Mouse (Mus musculus): ENCODE measurements around the gene Narfl. TPM values are rescaled to one million over a fixed set of nuclear protein-coding genes. Genes with fewer than 3 reads are reported as not detected.
"Not testable (repeated sequence)": the region's sequence is repeated elsewhere in the genome, so short reads cannot be mapped to it uniquely, and the experiment has no call there.

Gene Narfl
- 30.9 and 31.2 TPM in 2 replicates for polyA plus RNA-seq (2015; fragmentation: Nextera tagmentation; extraction: Ambion mirVana)

DNA sequence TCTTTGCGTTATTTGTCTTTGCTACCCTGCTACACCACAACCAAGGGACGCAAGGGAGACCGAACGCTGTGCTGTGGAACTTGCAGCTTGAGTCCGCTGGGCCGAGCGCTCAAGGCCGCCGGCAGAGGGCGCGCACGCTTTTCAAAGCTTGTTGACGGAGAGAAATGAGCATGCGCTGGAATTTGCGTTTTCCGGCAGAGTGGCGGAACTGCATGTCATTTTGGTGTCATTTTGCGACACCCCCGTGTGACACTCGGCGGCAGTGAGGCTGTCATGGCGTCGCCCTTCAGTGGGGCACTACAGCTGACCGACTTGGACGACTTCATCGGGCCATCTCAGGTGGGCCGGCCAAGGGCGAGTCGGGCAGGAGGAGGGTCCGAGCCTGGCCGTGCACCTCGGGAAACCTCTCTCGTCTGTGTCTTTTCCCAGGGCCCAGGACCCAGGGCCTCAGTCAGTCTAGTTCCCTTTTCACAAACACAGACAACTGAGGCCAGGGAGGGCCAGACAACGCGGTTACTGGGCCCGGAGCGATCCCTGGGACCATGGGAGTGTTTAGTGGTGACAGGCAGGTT is at the start of gene Narfl:
TSS of gene Narfl (plus strand) at position 228 of the 572 bp plus-strand sequence.
- peak within 1 kb of the TSS; percentile 68 for H3K4me3 ChIP-seq
- no peaks in the 10 kb centered on the region for H3K27me3 ChIP-seq
- peaks cover 14% of the 10 kb centered on the region for H3K4me1 ChIP-seq
- H3K9ac ChIP-seq (replicated peaks) = peak within 1 kb of the TSS; percentile 78
- ATAC-seq (replicated peaks) = peak; percentile 88
- no peak within 1 kb of the TSS for H3K27ac ChIP-seq (replicated peaks)
- H3K4me2 ChIP-seq (replicated peaks) = peak within 1 kb of the TSS; percentile 72
- peaks cover 3% of the 10 kb centered on the region; the same call in 1 of the 2 replicates for H3K36me3 ChIP-seq
- H3K9me3 ChIP-seq = no peaks in the 10 kb centered on the region
- under 1% methylated on average over 37 of the region's 37 CpGs for WGBS

DNA sequence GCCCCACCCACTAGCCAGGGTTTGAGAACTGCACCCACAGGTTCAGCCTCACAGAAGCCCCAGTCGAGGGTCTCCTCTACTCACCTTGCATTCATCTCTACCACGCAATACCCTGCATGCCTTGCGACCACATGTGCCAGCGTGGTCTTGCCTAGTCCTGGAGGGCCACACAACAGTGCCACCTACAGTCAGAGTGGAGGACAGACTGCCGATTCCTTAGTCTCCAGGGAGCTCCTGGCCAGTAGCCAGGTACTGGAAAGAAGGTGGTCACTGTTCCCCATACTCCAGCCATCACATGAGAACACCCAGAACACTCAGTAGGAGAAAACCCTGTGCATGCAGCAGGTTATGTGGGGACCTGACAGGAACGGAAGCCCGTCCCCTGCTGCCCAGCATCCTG is 49.7 kb upstream of the Narfl start:
- no peak for ATAC-seq (replicated peaks)
- no peaks in the 10 kb centered on the region for H3K9me3 ChIP-seq
- no peak overlapping the region for H3K9ac ChIP-seq (replicated peaks)
- no peak overlapping the region for H3K4me3 ChIP-seq
- H3K36me3 ChIP-seq = no peaks in the 10 kb centered on the region
- 75% methylated on average over 7 of the region's 7 CpGs for WGBS
- H3K4me1 ChIP-seq = peaks cover 23% of the 10 kb centered on the region
- no peak overlapping the region for H3K27ac ChIP-seq (replicated peaks)
- H3K4me2 ChIP-seq (replicated peaks) = no peak overlapping the region
- H3K27me3 ChIP-seq = no peaks in the 10 kb centered on the region

DNA sequence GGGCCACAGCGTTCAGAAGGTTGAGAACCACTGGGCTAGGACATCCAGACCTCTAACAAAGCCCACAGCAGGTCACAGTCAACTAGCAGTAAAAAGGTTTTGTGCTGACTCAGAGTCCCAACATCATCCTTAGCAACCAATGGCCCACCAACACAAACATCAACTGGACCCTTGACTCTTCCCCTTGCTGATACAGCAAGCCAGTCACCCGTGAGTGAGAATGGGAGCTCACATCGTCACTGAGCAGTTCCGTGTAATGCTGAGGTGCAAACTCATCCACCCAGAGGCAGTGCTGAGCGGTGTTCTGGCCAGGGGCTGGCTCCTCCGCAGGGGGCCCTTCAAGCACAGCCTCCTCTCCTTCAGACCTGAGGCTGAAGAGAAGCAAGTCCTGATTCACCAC is 48.3 kb upstream of the Narfl start:
- Histone ChIP-seq H3K27me3 (no peaks in the 10 kb centered on the region), H3K4me2 (replicated peaks) (no peak overlapping the region), H3K9ac (replicated peaks) (no peak overlapping the region), H3K4me1 (peaks cover 24% of the 10 kb centered on the region), H3K27ac (replicated peaks) (no peak overlapping the region), H3K4me3 (no peak overlapping the region), H3K36me3 (no peaks in the 10 kb centered on the region), H3K9me3 (no peaks in the 10 kb centered on the region)
- ATAC-seq (replicated peaks) = no peak
- 88% methylated on average over 6 of the region's 6 CpGs for WGBS

DNA sequence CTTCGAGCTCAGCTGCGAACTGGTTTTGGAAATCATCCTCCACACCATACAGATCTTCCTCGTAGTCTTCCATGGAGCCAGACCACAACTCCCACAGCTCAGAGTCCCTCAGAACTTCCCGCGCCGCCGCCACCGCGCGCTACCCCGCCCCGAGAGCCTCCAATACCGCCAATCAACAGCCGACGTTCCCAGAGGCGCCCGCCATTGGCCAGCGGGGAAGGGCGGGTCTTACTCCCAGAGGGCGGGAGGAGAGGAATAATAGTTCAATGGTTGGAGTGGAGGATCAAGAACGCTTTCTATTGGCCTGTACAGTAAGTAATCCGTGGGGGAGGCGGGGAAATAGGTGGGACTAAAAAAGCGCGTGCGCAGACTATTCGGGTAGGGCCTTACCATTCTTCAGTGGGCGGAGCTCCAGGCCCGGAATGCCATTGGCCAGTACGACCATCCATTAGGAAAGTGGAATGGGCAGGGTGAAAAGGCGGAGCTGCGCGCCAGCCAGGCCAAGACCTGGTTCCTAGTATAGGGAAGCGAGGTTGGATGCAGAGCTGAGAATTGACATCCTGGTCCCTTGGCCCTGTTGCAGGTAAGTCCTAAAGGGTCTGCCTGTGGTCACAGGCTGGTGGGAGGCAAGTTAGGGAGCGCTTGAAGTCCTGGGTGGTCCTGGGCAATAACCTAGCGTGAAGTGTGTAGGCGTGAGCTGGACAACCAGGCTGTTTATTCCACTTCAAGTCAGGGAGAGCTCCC is 46.1 kb upstream of the Narfl start, which contains the start of the genes Chtf18 and Rpusd1:
TSS of gene Chtf18 (minus strand) at position 155 of the 744 bp plus-strand sequence.
TSS of gene Rpusd1 (plus strand) at position 406 of the 744 bp plus-strand sequence.
- Histone ChIP-seq H3K9ac (replicated peaks) (peak within 1 kb of the TSS; percentile 58), H3K9me3 (no peaks in the 10 kb centered on the region), H3K4me1 (peaks cover 24% of the 10 kb centered on the region), H3K27ac (replicated peaks) (no peak within 1 kb of the TSS), H3K27me3 (no peaks in the 10 kb centered on the region), H3K4me2 (replicated peaks) (peak within 1 kb of the TSS; percentile 65), H3K4me3 (peak within 1 kb of the TSS; percentile 51), H3K36me3 (no peaks in the 10 kb centered on the region)
- ATAC-seq (replicated peaks) = peak; percentile 98
- WGBS = under 1% methylated on average over 37 of the region's 37 CpGs

DNA sequence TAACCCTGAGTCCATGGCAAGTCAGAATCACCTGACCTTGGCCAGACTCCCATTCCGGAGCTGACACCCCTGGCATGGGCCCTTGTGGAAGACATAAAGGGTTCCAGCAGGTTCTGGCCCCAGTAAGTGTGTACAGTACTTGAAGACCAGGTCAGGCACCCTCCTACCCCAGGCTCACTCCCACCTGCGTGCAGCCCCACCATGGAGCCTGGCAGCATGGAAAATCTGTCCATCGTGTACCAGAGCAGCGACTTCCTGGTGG is 45.6 kb upstream of the Narfl start:
- Histone ChIP-seq H3K9ac (replicated peaks) (peak overlapping the region; percentile 58), H3K36me3 (no peaks in the 10 kb centered on the region), H3K4me3 (peak overlapping the region; percentile 51), H3K27me3 (no peaks in the 10 kb centered on the region), H3K9me3 (no peaks in the 10 kb centered on the region), H3K4me2 (replicated peaks) (peak overlapping the region; percentile 65), H3K4me1 (peaks cover 24% of the 10 kb centered on the region), H3K27ac (replicated peaks) (no peak overlapping the region)
- ATAC-seq (replicated peaks) = peak; percentile 12; the same call in 1 of the 2 replicates
- WGBS = 20% methylated on average over 4 of the region's 4 CpGs

DNA sequence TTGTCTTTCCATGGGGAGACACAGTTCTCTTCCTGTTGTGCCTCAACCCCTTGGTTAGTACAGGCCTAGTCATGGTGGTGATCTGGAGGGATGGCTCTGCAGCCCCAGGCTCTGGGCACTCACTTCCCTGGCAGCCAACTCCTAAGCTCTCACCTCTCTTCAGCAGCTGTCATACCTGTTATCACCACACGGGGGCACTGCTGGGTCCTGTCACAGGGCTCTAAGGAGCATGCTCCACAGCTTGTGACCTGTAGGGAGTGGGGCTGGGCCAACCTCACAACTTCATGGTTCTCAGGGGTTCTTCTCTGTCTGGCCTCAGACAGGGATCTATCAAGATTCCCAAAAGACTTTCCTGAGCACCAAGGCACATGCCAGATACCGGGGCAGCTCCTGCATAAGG is 41.5 kb upstream of the Narfl start:
- Histone ChIP-seq H3K36me3 (no peaks in the 10 kb centered on the region), H3K9me3 (no peaks in the 10 kb centered on the region), H3K4me3 (no peak overlapping the region), H3K27me3 (no peaks in the 10 kb centered on the region), H3K27ac (replicated peaks) (no peak overlapping the region), H3K4me2 (replicated peaks) (no peak overlapping the region), H3K9ac (replicated peaks) (no peak overlapping the region), H3K4me1 (peaks cover 12% of the 10 kb centered on the region)
- 14% methylated on average over 2 of the region's 2 CpGs for WGBS
- no peak for ATAC-seq (replicated peaks)

DNA sequence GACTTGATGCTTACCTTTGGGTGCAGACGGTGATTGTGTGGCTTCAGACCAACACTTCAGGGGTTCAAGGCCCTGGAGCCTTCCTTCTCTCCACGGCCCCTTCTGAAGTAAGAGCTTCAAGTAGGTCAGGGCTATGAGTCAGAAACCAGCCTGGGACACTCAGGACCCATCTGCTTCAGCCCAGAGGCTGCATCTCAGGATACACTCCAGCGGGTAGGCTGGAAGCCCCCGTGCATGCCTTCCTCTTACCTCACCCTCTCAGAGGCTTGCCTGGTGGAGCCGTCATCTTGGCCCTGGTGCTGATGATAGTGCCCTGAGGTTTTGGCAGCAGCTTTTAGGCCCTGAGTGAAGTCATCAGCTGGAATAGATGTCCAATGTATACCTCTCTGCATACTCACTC is 38.3 kb upstream of the Narfl start:
- no peak overlapping the region for H3K4me3 ChIP-seq
- no peaks in the 10 kb centered on the region for H3K9me3 ChIP-seq
- ATAC-seq (replicated peaks) = no peak
- H3K36me3 ChIP-seq = no peaks in the 10 kb centered on the region
- H3K27me3 ChIP-seq = no peaks in the 10 kb centered on the region
- no peak overlapping the region for H3K9ac ChIP-seq (replicated peaks)
- H3K27ac ChIP-seq (replicated peaks) = no peak overlapping the region
- no peak overlapping the region for H3K4me2 ChIP-seq (replicated peaks)
- 88% methylated on average over 5 of the region's 5 CpGs for WGBS
- no peaks in the 10 kb centered on the region for H3K4me1 ChIP-seq

DNA sequence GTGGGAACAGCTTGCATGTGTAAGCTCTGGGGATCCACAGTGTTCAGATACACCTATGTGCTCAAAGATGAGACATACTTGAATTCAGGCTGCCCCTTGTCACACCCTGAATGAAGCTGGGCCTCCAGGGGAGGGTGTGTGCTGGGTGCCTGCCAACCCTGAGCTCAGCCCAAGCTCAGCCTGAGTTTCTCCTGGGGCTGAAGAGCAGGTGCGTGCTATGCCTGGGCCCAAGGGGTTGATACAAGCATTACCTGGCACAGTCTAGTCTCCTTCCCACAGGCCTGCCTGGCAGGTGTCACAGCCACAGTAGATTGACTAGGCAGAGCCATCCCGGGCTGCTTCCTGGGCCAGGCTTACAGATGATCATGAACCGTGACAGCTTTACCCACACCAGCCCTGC is 37.8 kb upstream of the Narfl start, which contains the start of gene Mslnl:
TSS of gene Mslnl (plus strand) at position 298 of the 400 bp plus-strand sequence.
- WGBS = 84% methylated on average over 3 of the region's 3 CpGs
- H3K36me3 ChIP-seq = no peaks in the 10 kb centered on the region
- no peaks in the 10 kb centered on the region for H3K4me1 ChIP-seq
- H3K9me3 ChIP-seq = no peaks in the 10 kb centered on the region
- H3K4me2 ChIP-seq (replicated peaks) = no peak within 1 kb of the TSS
- no peak within 1 kb of the TSS for H3K9ac ChIP-seq (replicated peaks)
- no peak within 1 kb of the TSS for H3K27ac ChIP-seq (replicated peaks)
- no peaks in the 10 kb centered on the region for H3K27me3 ChIP-seq
- no peak within 1 kb of the TSS for H3K4me3 ChIP-seq
- no peak for ATAC-seq (replicated peaks)

DNA sequence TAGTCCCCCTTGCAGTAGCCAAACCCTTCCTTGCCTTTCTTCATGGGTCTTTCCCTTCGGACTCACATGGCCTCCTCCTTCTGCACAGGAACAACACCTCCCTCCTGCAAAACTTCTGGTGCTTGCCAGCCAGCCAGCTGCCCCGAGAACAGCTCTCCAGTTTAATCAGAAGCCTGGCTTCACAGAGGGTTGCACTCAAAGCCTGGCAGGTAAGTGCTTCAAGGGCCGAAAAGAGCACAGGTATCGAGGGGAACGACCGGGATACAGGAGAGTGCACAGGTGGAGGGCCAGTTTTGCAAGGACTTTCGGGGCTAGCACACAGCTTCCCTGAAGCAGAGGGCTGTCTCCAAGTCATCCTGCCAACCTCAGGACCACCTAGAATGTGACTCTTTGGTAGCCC is 34.7 kb upstream of the Narfl start:
- no peaks in the 10 kb centered on the region for H3K27me3 ChIP-seq
- no peaks in the 10 kb centered on the region for H3K36me3 ChIP-seq
- H3K4me2 ChIP-seq (replicated peaks) = no peak overlapping the region
- H3K4me1 ChIP-seq = no peaks in the 10 kb centered on the region
- no peak for ATAC-seq (replicated peaks)
- 80% methylated on average over 7 of the region's 7 CpGs for WGBS
- no peak overlapping the region for H3K9ac ChIP-seq (replicated peaks)
- H3K27ac ChIP-seq (replicated peaks) = no peak overlapping the region
- no peaks in the 10 kb centered on the region for H3K9me3 ChIP-seq
- no peak overlapping the region for H3K4me3 ChIP-seq

DNA sequence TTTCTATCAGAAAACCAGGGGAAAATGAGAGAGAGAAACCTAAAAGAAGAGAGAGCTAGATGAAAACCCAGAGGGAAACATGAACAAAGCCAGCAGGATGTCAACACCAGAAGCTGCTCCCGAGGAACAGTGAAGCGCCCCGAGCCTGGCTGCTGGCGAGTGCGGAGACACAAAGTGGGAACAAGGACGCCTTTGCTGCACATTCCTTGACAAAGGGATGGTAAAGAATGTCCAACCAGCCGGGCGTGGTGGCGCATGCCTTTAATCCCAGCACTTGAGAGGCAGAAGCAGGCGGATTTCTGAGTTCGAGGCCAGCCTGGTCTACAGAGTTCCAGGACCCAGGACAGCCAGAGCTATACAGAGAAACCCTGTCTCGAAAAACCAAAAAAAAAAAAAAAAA is 32.1 kb upstream of the Narfl start:
- 71% methylated on average over 12 of the region's 12 CpGs for WGBS
- not testable (repeated sequence) for H3K27ac ChIP-seq (replicated peaks); H3K4me3 ChIP-seq; H3K36me3 ChIP-seq; H3K4me1 ChIP-seq; ATAC-seq (replicated peaks); H3K9ac ChIP-seq (replicated peaks); H3K9me3 ChIP-seq; H3K4me2 ChIP-seq (replicated peaks); H3K27me3 ChIP-seq

DNA sequence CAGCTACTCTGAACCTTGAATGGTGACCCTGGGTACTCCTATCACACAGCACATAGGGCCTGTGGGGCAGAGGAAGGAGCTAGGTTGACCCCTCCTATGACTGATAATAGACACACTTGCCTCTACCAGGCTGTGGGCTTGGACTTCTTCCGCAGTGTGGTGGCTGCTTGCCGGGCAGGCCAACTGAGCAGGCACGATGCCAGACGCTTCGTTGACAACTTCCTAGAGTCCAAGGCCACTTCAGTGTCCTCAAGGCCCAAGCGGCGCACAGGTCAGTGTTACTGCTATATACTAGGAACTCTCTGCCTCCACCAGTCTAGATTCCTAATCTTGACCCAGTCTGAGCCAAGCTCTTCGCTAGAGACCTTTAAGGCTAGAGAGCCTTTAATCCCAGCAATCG is 29.7 kb upstream of the Narfl start:
- Histone ChIP-seq H3K4me2 (replicated peaks) (no peak overlapping the region), H3K27me3 (no peaks in the 10 kb centered on the region), H3K4me1 (no peaks in the 10 kb centered on the region), H3K4me3 (no peak overlapping the region), H3K36me3 (no peaks in the 10 kb centered on the region), H3K9ac (replicated peaks) (no peak overlapping the region), H3K27ac (replicated peaks) (no peak overlapping the region), H3K9me3 (no peaks in the 10 kb centered on the region)
- WGBS = 92% methylated on average over 9 of the region's 9 CpGs
- ATAC-seq (replicated peaks) = no peak

DNA sequence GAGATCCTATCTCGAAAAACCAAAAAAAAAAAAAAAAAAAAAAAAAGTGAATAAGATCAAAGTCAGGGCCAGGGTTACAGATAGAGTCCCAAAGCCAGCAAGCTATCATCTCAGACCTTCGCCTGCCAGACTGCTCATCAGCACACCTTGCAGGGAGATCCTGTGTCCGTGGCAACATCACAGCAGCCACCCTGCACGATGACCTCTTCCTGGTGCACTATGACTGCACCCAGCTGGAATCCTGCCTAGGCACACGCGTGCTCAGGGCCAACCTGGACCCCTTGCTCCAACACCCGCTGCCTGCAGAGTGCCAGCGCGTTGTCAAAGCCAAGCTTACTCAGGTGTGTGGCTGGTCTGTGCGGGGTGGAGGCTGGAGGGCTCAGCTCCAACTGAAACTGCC is 29.3 kb upstream of the Narfl start:
- WGBS = 78% methylated on average over 9 of the region's 10 CpGs
- ATAC-seq (replicated peaks) = no peak
- H3K4me1 ChIP-seq = no peaks in the 10 kb centered on the region

More for the DNA sequence above, 29.3 kb upstream of the Narfl start:
- Histone ChIP-seq H3K27me3 (no peaks in the 10 kb centered on the region), H3K36me3 (no peaks in the 10 kb centered on the region), H3K9ac (replicated peaks) (no peak overlapping the region), H3K4me3 (no peak overlapping the region), H3K4me2 (replicated peaks) (no peak overlapping the region), H3K27ac (replicated peaks) (no peak overlapping the region), H3K9me3 (no peaks in the 10 kb centered on the region)
